Mouse (Mus musculus) left cerebral cortex, adult 2 months (tissue): ENCODE results near the gene Nxpe2. TPM values are rescaled to one million over a fixed set of nuclear protein-coding genes. Genes with fewer than 3 reads are reported as not detected.

Experiments
- DNase-seq, 2 experiments: peaks; one replicate each; pipeline ENCODE4 v3.0.0; 2021 to 2022; ENCODE audit warnings: low spot score in 2 of 2, mixed read lengths in 1 of 2; ENCODE audit errors: extremely low spot score in 1 of 2
- H3K27ac ChIP-seq: fragments of 200-600 bp; 2 replicates; pipeline ENCODE4 v1.8.1; 2022
- H3K4me3 ChIP-seq: fragments of 200-600 bp; 2 replicates; pipeline ENCODE4 v1.8.1; 2022
- CTCF ChIP-seq: fragments of 200-600 bp; IDR thresholded peaks from 2 replicates; pipeline ENCODE4 v1.8.1; 2022; ENCODE audit warnings: antibody characterized with exemption, mild to moderate bottlenecking, moderate library complexity
- intact Hi-C: fragments of 180-260 bp; cut with DNase I; formaldehyde crosslinking; loops from one replicate; pipeline ENCODE4 v1.15.1; 2025
- total RNA-seq, 2 experiments: library from RNA; stranded (reverse); gene quantifications; 2 replicates each; pipeline ENCODE4 v1.2.3; 2021

Nxpe2 gene
- total RNA-seq, 2 experiments from 2014 or later: 0.16 to 0.32 TPM

GRCm38 (mm10) chr9:48284221-48284620 lies 69.0 kb downstream of the Nxpe2 start:
- intact Hi-C loops: no loop called here
- no peak for TF ChIP-seq CTCF
- H3K27ac ChIP-seq: no peak overlapping the region

GRCm38 (mm10) chr9:48276831-48277230 lies 76.4 kb downstream of the Nxpe2 start:
- H3K27ac ChIP-seq: no peak overlapping the region
- intact Hi-C loops: no loop called here
- TF ChIP-seq CTCF: no peak
- H3K4me3 ChIP-seq: peak overlapping the region; percentile 14; the same call in 1 of the 2 replicates
- DNase-seq: no peak

More at GRCm38 (mm10) chr9:48284221-48284620, 69.0 kb downstream of the Nxpe2 start:
- no peak for DNase-seq
- H3K4me3 ChIP-seq: no peak overlapping the region

Other genes with a start within 250 kb of the Nxpe2 start
- 10 to 100 TPM; 10.8 to 13.5 TPM for gene Nxpe4, start 191.4 kb downstream of the Nxpe2 start, total RNA-seq
- 10 to 100 TPM; 95.4 to 99.5 TPM for gene Rexo2, start 127.2 kb upstream of the Nxpe2 start, total RNA-seq
- 10 to 100 TPM; 32.1 to 36.1 TPM for gene Rbm7, start 141.8 kb upstream of the Nxpe2 start, total RNA-seq
- gene Gm5617, start 142.0 kb upstream of the Nxpe2 start, total RNA-seq: 1 to 10 TPM; 9.3 to 9.4 TPM